Mouse (Mus musculus) ES-Bruce4 (cell line): ENCODE measurements around the gene Zswim4.

Experiments
- CTCF ChIP-seq: IDR thresholded peaks from one replicate; pipeline ENCODE4 v1.8.1; 2011; ENCODE audit warnings: low read depth, low read length
- EP300 ChIP-seq: IDR thresholded peaks from 2 replicates; pipeline ENCODE4 v1.6.1; 2011; ENCODE audit warnings: low read depth, low read length; ENCODE audit not compliant: insufficient read depth
- POLR2A ChIP-seq: IDR thresholded peaks from one replicate; pipeline ENCODE4 v1.8.1; 2011; ENCODE audit warnings: low read length; ENCODE audit not compliant: insufficient read depth

DNA sequence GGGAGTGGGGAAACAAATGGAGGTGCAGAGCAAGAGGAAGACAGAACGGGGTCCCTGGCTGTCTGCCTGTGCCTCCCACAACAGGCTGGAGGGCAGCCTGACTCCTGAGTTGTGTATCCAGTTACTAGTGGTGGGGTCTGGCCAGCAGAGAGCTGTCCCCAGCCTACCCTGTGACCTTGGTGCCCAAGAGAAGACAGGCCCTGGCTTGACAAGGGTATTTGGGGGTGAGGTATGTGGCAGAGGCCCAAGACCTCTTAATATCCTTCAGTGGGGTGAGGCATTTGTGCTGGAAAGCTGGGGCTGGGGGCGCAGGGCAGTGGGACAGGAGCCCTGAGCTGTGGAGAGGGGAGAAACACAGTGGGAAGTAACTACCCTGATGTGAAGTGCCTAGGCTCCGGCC lies 25.7 kb downstream of the Zswim4 start:
- TF ChIP-seq POLR2A, result no peak
- TF ChIP-seq CTCF, result no peak
- TF ChIP-seq EP300, result no peak
